Mouse (Mus musculus) C2C12 (cell line): ENCODE data around the gene Cdv3. TPM values are rescaled to one million over a fixed set of nuclear protein-coding genes. Genes with fewer than 3 reads are reported as not detected.

Experiments used
- H3K27me3 ChIP-seq: one replicate; pipeline ENCODE4 v1.6.1; 2011; ENCODE audit not compliant: control insufficient read depth, insufficient read depth, insufficient read length
- H3K36me3 ChIP-seq: one replicate; pipeline ENCODE4 v1.6.1; 2011; ENCODE audit not compliant: control insufficient read depth, insufficient read depth
- H3K4me3 ChIP-seq: one replicate; pipeline ENCODE4 v1.5.1; 2011; ENCODE audit warnings: mild to moderate bottlenecking, control low read depth; ENCODE audit not compliant: poor library complexity, insufficient read depth, severe bottlenecking
- H3K79me2 ChIP-seq: one replicate; pipeline ENCODE4 v1.6.1; 2011; ENCODE audit not compliant: control insufficient read depth, insufficient read depth
- H3K79me3 ChIP-seq: one replicate; pipeline ENCODE4 v1.6.1; 2011; ENCODE audit warnings: low read depth, control low read depth
- H3ac ChIP-seq: one replicate; pipeline ENCODE3; 2011; ENCODE audit warnings: low read depth; ENCODE audit not compliant: control insufficient read depth, insufficient read length
- CEBPB ChIP-seq: IDR thresholded peaks from one replicate; pipeline ENCODE4 v1.6.1; 2011; ENCODE audit warnings: low read depth, mild to moderate bottlenecking, control low read depth, moderate library complexity
- CTCF ChIP-seq: IDR thresholded peaks from one replicate; pipeline ENCODE4 v1.5.1; 2011; ENCODE audit not compliant: control insufficient read depth, insufficient read depth, insufficient read length
- FOSL1 ChIP-seq: IDR thresholded peaks from one replicate; pipeline ENCODE4 v1.8.0; 2011; ENCODE audit warnings: mild to moderate bottlenecking, low read length; ENCODE audit not compliant: poor library complexity, insufficient read depth, severe bottlenecking
- MAX ChIP-seq: IDR thresholded peaks from one replicate; pipeline ENCODE4 v1.6.1; 2011; ENCODE audit warnings: mild to moderate bottlenecking, control low read depth
- MYOD1 ChIP-seq: IDR thresholded peaks from one replicate; pipeline ENCODE4 v1.6.1; 2011; ENCODE audit warnings: low read depth; ENCODE audit not compliant: control insufficient read depth, insufficient read length
- MYOG ChIP-seq: IDR thresholded peaks from one replicate; pipeline ENCODE4 v1.6.1; 2011; ENCODE audit not compliant: control insufficient read depth, insufficient read length; ENCODE audit errors: extremely low read depth
- USF1 ChIP-seq: IDR thresholded peaks from one replicate; pipeline ENCODE4 v1.6.1; 2011; ENCODE audit warnings: low read depth, mild to moderate bottlenecking, control low read depth, moderate library complexity
- polyA plus RNA-seq: library from polyadenylated mRNA; unstranded; fragments of >200 nt; fragmentation: generic; extraction: Trizol; gene quantifications from one replicate; pipeline ENCODE4 v1.2.1, GENCODE M21; 2012; ENCODE audit warnings: missing spikeins

The Cdv3 gene
- polyA plus RNA-seq, 1 experiment: 89.2 TPM

DNA sequence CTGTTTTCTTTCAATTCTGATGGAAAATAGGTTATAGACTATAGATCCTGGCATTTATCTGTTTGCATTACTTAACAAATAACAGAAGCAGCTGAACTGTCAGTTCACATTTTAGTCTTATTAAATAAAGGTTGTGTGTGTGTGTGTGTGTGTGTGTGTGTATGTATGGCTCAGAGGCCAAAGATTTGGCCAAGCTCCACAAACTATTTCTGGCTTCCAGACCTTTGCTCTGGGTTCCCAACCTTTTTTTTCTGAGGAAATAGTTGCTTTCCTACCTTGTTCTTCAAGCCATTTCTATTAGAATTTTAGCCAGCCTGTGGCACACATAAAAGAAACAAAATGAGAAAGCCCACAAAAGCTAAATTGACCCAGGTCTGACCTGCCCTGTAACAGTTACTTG, 16.8 kb downstream of the Cdv3 start:
- peaks cover 36% of the 10 kb centered on the region for H3K79me2 ChIP-seq
- H3K79me3 ChIP-seq: peaks cover 12% of the 10 kb centered on the region
- no peak overlapping the region for H3ac ChIP-seq
- H3K36me3 ChIP-seq: peaks cover 87% of the 10 kb centered on the region
- TF ChIP-seq USF1: no peak
- no peak for TF ChIP-seq FOSL1
- no peak for TF ChIP-seq MYOG
- TF ChIP-seq MAX: no peak
- TF ChIP-seq MYOD1: no peak
- TF ChIP-seq CEBPB: no peak
- TF ChIP-seq CTCF: no peak
- no peaks in the 10 kb centered on the region for H3K27me3 ChIP-seq
- H3K4me3 ChIP-seq: no peak overlapping the region

DNA sequence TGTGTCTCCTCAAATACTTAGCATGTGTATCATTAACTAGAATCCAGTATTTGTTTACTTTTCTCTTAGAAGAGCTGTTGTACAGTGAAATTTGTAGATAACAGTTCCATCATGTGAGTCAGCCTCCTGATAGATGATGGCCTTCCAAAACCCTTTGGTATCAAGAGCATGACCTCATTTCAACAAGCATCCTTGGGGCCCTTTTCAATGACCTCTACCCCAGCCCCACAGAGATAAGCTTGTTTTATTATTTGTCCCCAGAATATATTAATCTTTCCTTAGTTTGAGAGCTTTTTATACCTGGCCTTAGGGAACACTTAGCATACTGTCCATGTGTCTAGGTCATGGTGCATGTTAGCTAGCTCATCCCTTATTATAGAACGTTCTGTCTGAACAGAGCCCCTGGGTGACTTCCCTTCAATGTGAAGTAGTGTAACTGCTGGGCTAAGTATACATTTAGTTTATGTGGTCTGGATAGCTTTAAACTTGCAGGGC, 17.6 kb downstream of the Cdv3 start:
- H3K4me3 ChIP-seq: no peak overlapping the region
- peaks cover 95% of the 10 kb centered on the region for H3K36me3 ChIP-seq
- TF ChIP-seq MYOD1 (no peak), USF1 (no peak), FOSL1 (no peak), MAX (no peak)
- peaks cover 36% of the 10 kb centered on the region for H3K79me2 ChIP-seq
- H3K27me3 ChIP-seq: no peaks in the 10 kb centered on the region
- H3K79me3 ChIP-seq: peaks cover 12% of the 10 kb centered on the region
- H3ac ChIP-seq: no peak overlapping the region

DNA sequence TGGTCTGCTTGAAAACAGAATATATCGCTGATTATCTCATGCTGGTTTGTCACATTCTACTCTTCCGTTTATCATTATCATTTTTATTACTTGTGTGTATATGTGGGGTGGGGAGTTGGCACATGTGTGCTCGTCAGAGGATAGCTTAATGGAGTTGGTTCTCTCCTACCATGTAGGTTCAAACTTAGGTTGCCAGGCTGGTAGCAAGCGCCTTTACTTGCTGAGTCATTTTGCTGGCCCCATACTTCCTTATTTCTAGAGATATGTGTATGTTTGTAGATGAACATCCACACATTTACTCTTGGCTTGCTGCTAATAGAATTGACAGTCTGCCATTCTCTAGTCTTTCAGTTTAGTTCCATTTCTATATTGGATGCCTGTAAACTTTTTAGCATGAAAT, 18.6 kb downstream of the Cdv3 start:
- Histone ChIP-seq H3K27me3 (no peaks in the 10 kb centered on the region), H3K79me2 (peaks cover 30% of the 10 kb centered on the region), H3K36me3 (peaks cover 96% of the 10 kb centered on the region), H3ac (no peak overlapping the region), H3K4me3 (no peak overlapping the region), H3K79me3 (peaks cover 8% of the 10 kb centered on the region)
- no peak for TF ChIP-seq USF1
- no peak for TF ChIP-seq CTCF
- no peak for TF ChIP-seq MYOD1
- TF ChIP-seq CEBPB: no peak
- no peak for TF ChIP-seq FOSL1
- TF ChIP-seq MYOG: no peak
- TF ChIP-seq MAX: no peak

DNA sequence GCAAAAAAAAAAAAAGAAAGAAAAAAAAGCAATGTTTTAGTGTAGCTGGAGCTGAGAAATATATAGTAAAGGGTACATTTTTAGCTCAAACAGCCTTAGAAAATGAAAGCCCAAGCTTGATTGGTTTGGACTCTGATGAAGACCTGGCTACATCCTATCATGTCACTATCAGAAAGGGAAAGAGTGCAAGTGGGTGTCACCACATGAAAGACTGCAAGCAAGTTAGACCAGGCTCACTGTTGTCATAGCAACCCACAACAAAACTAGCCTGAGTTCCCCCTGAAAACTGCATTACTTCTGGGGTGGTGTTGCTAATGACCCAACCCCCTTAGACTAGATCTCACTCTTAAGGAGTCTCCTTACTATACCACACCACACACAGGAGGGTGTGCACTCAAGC, 28.7 kb downstream of the Cdv3 start:
- no peak overlapping the region for H3ac ChIP-seq
- TF ChIP-seq MYOD1 (no peak), FOSL1 (no peak), MAX (no peak), MYOG (no peak), CTCF (no peak), CEBPB (no peak), USF1 (no peak)
- peaks cover 77% of the 10 kb centered on the region for H3K36me3 ChIP-seq
- no peaks in the 10 kb centered on the region for H3K79me3 ChIP-seq
- H3K79me2 ChIP-seq: no peaks in the 10 kb centered on the region
- H3K4me3 ChIP-seq: no peak overlapping the region
- H3K27me3 ChIP-seq: no peaks in the 10 kb centered on the region

DNA sequence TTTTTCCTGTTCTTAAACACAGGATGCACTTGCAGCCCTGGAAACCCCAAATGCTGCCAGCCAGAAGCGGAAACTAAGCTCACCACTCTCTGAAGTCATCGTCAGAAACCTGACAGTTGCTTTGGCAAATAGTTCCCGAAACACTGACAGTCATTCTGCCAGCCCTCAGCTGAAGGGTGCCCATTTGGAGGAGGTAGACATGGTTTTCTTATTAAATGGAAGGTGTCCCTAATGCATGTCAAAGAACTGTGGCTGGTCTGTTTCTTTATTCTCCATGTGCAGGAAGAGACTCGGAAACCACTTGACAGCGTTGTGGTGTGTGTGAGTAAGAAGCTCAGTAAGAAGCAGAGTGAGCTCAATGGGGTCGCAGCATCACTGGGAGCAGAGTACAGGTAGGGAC, 33.0 kb downstream of the Cdv3 start:
- H3K36me3 ChIP-seq: peaks cover 93% of the 10 kb centered on the region
- H3K4me3 ChIP-seq: no peak overlapping the region
- peaks cover 10% of the 10 kb centered on the region for H3K79me2 ChIP-seq
- H3ac ChIP-seq: no peak overlapping the region
- H3K79me3 ChIP-seq: peaks cover 1% of the 10 kb centered on the region
- TF ChIP-seq CTCF (no peak), USF1 (no peak), MYOG (no peak)
- no peaks in the 10 kb centered on the region for H3K27me3 ChIP-seq

DNA sequence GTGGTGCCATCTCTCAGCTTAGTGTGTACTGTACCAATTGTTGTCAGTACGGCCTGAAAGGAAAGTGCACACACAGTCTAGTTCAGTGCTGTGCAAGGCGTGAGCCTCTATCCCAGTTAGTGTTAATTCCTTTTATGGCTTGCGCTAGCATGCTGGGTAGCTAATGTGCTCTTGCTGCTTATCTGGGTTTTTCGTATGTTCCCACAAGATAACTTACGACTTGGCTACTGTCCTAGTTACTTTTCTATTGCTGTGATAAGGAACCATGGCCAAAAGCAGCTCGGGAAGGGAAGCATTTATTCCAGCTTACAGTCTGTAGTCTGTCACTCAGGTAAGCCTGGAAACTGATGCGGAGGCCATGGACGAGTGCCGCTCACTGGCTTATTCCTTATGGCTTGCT, 39.2 kb downstream of the Cdv3 start:
- Histone ChIP-seq H3K27me3 (no peaks in the 10 kb centered on the region), H3ac (no peak overlapping the region), H3K79me2 (peaks cover 16% of the 10 kb centered on the region), H3K79me3 (peaks cover 3% of the 10 kb centered on the region), H3K4me3 (no peak overlapping the region), H3K36me3 (peaks cover 93% of the 10 kb centered on the region)
- TF ChIP-seq MYOD1: no peak
- TF ChIP-seq MYOG: no peak
- no peak for TF ChIP-seq USF1
- no peak for TF ChIP-seq FOSL1
- no peak for TF ChIP-seq CTCF
- no peak for TF ChIP-seq MAX
- TF ChIP-seq CEBPB: no peak
